Mouse (Mus musculus) spleen, postnatal 14 days (tissue): ENCODE measurements around the gene Cd22.
"Not testable (repeated sequence)": the region's sequence is repeated elsewhere in the genome, so short reads cannot be mapped to it uniquely, and the experiment has no call there.

ENCODE experiments used
- DNase-seq, 2 experiments: peaks; one replicate each; pipeline ENCODE4 v3.0.0; 2021 to 2022; ENCODE audit warnings: low spot score in 2 of 2

The Cd22 gene

DNA sequence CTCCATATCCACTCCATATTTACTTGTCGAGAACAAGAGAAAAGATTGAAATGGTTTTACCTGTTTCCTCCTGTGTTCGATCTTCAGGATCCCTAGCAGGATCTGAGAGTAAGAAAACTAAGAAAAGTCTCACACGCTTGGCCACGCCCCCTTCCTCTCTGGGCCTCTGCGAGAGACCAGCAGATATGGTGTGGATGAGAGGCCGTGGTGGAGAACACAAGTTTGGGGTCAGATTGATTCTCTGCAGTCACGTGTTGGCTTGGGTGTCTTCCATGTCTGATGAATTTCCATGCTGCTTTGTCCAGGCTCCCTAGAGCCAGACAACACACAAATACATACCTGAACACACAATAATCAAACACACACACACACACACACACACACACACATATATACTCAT lies at the start of gene Cd22:
TSS of gene Cd22 (minus strand) at position 167 of the 400 bp plus-strand sequence.
- peak; percentile 43 to 46 for DNase-seq

DNA sequence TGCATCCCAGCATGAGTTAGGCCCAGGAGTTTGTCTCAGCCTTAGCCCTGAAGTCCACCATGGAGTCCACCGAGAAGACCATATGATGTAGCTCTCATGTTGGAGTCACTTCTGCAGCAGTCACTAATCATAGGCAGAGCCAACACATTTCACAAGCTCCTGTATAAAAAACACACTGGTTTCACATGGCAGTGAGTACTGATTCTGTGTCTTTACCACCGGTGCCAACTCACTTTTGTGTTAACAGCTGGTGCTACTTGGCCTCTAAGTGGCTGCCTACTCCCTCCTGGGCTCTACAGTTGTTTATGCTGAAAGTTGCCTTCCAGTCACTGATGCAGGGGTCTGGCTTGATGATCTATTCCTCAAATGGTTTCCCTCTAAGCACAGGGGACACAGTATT lies 44.4 kb upstream of the Cd22 start, which contains the start of gene Hamp2:
TSS of gene Hamp2 (minus strand) at position 101 of the 400 bp plus-strand sequence.
- DNase-seq, result not testable (repeated sequence)

DNA sequence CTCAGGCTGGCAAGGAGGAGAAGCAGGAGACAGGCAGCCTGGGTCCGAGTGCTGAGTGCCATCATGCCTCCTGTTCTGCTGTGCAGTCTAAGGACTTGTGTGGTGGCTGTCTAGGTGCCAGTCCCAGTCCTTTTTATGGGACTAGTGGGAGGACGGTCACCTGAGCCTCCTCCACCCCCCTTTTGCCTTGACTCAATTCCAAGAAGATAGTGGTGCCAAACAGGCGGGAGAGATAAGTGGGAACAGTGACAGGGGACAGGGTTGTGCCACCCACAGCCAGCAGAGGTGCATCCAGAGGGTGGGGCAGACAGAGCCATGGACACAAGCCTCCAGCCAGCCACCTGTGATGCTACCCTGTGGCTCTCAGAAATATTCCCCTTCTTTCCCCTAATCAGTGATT lies 43.9 kb upstream of the Cd22 start:
- DNase-seq, result no peak

DNA sequence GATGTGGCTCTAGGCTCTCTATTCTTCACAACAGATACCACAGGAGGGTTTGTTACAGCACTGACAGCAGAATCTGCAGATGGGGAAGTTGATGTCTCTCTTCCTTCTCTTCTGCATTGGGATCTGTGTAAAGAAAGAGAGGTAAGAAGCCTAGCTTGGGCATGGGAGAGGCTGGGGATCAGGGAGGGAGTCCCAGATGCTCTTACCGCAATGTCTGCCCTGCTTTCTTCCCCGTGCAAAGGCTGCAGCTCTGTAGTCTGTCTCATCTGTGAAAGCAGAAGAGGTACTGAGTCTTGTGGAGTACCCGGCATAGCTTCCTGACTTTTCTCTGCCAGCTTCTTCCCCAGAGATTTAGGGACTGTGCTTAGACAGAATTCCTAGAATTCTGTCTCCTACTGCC lies 42.3 kb upstream of the Cd22 start:
- not testable (repeated sequence) for DNase-seq

DNA sequence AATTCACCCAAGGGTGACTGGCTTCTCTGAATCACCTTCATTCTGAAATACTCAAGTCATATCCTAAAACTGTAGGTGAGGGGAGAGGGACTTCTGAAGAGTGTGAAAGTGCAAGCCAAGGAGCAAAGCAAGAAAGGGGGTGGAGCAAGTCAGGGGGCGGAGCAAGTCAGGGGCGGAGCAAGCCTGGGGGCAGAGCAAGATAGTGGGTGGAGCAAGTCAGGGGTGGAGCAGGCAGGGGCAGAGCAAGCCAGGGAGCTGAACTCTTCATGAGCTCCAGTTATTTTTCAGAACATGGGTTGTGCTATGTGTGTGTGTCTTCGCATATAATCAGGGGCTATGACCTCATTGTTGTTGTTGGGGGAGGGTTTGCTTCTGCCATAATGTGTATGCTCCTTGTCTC lies 40.1 kb upstream of the Cd22 start:
- peak in 1 of 2 experiments; percentile 19 for DNase-seq

DNA sequence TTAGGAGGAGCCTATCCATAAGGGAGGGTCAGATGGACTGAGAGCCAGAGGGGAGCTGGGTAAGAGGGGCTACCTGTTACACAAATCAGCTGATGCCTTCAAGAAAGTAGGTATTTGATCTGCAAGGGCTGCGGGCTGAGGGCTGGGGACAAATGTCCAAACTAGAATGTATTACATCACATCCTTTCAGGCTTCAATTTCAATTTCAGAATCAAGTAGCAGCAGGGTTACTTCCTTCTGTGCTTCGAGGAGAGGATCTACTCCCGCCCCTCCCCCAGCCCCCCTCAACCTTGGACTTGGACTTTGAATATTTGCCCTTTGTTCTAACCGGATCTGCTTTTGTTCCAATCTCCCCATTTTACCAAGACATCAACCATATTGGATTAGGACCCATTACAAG lies 37.1 kb upstream of the Cd22 start:
- no peak for DNase-seq

DNA sequence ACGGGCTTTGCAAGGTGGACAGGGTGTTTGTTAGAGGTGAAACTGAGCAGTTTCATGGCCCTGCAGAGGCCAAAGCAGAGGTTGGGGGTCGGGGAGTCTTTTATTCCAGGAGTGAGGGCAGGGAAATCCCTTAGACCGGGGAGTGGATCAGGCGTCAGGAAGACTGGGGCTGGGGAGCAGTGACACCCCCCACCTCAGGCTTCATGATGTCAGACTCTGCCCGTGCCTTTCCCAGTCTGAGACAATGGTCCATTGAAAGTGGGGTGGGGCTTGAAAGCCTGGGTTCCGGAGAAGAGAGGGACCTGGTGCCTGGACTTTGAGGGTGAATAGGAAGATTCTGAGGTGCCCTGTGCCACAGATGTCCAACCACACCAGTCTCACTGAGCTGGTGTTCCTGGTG lies 36.6 kb upstream of the Cd22 start:
- no peak for DNase-seq

DNA sequence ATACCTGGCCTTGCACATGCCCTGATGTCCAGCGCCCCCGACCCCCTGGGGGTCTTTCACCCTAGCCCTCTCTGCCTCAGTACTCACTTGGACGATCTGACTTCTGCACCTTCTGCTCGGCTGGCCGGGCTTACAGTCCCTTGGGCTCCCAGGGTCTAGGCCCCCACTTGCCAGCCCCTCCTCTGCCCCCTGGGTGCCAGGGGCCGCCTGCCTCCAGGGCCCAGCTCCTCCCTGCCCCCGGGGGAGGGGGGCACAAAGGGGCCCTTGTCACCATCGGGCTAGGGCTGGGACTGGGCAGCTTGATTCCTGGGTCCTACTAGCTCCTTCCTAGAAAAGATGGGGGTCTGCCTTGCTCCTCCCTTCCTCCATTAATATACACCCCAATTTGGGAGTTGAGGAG lies 34.6 kb upstream of the Cd22 start, which contains the start of gene Mag:
TSS of gene Mag (minus strand) at position 142 of the 400 bp plus-strand sequence.
- DNase-seq, result no peak

DNA sequence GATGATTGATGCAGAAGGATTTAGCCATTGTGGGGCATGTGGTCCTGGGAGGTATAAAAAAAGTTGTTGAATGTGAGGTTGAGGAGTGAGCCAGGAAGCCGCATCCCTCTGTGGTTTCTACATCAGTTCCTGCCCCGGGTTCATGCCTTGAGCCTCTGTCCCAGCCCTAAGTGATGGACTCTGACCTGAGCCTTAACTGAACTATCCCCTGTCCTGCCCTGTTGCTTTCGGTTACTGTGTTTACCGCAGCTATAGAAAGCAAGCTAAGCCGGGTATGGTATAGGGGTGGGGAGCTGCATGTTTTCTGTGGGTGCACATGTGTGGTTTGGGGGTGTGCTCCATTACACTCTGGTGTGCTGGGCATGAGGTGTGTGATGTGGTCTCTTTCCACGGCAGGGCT lies 29.6 kb upstream of the Cd22 start:
- no peak for DNase-seq

DNA sequence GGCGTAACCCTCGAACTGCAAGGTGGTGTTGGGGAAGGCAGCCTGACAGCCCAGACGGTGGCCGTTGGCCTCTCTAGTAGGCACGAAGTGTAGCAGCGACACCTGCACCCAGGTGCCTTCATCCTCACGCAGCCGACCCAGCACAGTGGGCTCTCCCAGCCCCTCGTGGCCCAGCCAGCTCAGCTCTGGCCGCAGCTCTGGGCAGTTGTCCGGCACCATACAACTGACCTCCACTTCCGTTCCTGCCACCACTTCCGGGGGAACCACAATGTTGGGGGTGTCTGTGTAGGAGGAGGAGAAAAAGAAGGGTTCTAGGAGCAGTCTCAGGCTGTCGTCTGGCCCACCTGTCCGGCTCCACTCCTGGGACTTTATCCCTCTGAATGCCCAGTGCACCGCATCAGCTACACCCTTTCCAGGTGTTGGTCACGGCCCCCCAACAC lies 28.9 kb upstream of the Cd22 start:
- DNase-seq, result no peak

DNA sequence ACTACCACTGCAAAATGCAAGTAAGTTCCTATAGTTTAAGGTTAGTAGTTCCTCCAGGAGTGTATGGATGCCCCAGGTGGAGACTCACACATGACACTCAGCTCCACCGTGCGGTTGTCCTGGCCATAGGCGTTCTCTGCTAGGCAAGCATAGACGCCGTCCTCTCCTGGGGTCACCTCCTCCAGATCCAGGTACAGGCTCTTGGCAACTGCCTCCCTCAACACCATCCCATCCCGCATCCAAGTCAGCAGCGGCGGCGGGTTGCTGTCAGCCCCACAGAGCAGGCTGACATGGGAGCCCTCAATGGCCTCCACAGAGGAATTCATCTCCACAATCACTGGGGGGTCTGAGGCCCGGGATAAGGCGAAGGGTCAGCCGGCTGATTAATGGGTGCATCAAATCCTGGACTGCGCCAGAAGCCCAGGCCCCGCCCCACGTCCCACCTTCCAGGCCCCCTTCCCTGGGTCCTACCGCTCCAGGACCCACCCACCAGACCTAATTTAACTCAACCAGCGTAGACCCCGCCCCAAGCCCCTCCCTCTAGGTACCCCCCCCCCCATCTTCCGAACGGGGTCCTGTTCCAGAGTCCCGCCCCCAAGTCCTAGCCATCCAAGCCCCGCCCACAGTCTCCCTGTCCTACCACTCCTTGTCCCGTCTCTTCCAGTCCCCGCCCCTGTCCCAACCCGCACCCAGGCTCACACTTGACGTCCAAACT lies 28.3 kb upstream of the Cd22 start:
- no peak for DNase-seq

DNA sequence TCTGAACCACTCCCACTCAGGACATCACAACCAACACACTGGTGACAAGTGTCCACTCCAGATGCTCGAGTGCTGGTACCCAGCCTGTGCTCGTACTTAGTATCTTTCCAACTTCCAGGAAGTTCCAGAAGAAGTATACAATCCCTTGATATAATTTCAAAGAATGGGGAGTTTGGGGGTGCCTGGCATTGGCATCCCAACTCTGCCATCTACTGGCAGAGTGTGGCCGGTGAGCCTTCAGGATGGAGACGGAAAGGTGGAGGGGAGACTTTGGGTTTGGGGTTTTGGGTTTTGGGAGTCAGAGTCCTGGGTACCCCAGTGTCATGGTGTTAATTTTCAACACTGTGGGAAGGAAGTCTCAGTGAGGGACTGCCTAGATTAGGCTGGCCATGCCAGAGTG lies 23.9 kb upstream of the Cd22 start:
- peak in 1 of 2 experiments; percentile 38 for DNase-seq

DNA sequence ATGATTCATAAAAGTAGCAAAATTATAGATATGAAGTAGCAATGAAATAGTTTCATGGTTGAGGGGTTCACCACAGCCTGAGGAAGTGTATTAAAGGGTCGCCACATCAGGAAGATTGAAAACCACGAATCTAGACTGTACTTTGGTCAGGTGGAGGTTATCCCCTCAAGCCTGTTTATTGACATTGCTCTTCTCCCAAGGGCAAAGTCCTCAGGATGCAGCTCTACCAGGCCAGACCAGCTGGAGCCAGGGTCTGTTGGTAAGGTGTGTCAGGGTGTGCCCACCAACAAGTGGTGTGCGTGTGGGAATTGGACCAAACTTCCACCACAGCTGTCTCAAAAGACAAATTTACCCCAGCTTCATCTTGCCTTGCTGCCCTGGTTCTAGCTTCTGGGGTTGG lies 15.1 kb upstream of the Cd22 start:
- DNase-seq, result no peak

DNA sequence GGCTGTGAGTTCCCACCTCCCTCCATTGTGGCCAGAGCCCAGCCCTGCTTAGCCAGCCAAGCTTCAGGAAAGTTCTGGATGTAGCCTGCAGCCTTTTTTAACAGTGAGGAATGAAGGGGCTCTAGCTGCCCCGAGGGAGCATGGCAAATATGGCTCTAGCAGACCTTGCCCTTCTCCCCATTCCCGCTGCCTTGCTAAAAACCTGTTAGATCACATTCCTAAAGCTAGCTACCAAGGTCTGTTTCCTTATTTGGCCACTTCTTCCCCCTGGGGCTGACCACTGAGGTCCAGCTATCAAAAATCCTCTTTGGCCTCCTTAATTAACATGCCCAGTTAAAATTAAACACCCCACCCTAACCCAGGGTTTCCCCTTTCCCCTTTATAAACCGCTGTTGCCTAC lies 12.4 kb upstream of the Cd22 start:
- DNase-seq, result no peak

DNA sequence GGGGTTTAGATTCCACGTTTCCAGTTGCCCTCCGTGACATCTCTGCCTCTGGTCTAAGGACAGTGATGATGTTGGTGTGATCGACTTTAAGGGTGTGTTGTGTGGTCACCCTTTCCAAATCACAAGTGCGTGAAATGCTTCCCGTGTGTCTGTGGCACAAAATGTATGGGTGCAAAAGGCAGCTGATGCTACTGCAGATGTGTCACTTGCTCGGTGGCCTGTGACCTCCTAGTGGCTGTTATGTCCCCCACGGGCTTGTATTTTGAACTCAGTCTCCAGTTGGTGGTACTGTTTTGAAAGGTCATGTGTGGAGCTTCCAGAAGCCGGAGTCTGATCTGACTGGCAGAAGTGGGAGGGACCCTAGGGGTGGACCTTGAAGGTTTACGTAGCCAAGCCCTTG lies 11.6 kb upstream of the Cd22 start:
- no peak for DNase-seq

DNA sequence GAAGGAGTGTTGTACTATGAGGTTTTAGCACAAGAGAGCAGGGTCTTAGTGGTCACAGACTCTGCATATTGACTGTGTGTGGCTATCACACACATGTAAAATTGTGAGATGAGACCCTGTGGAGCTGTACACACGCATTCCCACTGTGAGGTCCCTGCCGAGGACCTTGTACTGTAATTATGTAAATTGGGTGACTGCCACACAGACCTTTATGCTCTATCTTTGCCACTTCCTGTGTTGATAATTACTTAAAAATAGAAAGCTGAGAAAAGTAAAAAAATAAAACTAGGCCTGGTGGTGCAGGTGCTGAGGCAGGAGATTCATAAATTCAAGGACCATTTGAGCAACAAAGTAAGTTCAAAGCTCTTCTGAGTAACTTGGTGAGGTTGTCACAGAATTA lies 10.5 kb upstream of the Cd22 start:
- DNase-seq, result no peak

DNA sequence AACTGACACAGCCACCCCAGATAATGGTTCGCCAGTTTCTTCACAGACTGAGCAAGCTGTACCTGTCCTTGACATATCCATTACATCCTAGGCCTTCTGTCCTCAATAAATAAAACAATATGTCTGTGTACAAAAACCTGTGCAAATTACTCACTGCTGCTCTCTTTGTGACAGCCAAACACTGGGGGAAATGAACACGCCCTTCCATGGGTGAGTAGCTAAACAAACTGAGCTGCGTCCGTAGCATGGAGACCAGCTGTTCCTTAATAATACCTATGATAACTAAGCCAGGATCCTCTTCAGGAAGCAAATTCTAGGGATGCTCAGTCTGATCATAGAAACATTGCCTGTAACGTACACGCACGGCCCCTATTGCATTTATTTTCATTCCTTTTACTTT lies 8.6 kb upstream of the Cd22 start:
- DNase-seq, result no peak

DNA sequence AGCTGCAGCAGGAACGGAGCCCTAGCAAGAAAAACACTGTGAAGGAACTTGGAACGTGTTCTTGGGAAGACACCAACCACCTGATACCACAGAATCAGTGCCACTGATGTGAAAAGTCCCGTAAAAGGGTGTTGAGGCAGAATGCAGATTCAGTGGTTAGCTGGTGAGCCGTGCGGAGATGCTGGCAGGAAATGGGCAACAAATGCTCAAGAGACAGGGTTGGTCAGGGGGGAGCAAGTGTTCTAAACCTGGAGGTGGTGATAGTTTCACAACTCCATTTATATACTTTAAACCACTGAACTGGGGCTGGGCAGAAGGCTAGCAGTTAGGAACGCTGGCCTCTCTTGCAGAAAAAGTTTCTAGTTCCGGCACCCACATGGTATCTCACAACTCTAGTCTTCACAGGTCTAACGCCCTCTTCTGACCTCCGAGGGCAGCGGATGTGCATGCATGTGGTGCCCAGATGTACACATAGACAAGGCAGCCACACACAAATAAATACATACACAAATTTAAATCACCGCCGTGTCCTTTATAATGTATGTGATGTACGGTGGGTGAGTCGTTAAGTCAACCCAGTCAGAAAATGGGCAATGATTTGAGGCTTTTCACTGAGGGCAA lies 7.5 kb upstream of the Cd22 start:
- peak; percentile 30 to 37 for DNase-seq

DNA sequence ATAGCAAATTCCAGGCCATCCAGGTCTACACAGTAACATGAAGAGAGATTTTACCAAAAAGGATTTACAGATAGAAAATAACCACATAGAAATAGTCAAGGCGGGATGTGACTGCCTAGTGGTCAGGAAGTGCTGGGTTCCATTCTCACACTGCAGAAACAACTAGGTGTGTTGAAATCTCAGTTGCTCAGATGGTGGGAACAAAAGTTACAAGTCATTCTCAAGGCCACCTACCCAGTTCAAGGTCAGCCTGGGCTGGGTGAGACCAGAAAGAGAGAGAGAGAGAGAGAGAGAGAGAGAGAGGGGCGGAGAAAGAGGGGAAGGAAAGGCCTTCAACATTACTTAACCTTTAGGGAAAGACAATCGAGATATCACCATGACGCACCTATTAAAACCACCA lies 6.7 kb upstream of the Cd22 start:
- no peak for DNase-seq

DNA sequence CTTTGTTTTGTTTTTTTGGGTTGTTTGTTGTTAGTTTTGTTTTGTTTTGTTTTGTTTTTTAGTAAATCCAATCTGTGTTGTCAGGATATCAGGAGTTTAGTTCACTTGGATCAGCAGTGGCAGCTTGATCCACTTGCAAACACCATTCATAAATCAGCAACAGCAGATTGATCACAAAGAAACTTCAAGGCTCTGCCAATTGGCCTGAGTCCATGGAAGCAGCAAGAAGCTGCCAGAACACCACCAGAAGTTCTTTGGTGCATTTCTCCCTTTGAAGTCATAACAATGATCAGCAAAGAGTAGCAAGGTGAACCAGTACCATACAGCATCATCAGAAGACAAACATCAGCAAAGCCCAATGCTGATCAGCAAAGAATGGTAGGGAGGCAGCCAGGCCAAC lies 3.9 kb upstream of the Cd22 start:
- DNase-seq, result no peak

DNA sequence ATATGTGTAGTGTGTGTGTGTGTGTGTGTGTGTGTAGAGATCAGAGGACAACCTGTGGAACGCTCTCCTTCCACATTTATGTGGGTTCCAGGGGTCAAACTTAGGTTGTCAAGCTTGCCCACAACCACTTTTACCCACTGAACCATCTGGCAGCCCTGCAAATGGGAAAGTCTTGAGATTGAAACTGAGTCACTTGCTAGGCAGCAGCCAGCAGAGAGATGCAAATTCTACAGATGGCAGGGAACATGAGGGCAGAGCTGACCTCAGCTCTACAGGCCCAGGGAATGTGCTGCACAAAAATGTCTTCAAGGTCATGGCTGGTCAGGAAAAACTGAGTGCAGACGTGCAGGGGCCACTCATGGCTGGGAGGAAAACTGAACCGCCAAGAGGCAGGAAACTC lies 1.2 kb upstream of the Cd22 start:
- no peak for DNase-seq

DNA sequence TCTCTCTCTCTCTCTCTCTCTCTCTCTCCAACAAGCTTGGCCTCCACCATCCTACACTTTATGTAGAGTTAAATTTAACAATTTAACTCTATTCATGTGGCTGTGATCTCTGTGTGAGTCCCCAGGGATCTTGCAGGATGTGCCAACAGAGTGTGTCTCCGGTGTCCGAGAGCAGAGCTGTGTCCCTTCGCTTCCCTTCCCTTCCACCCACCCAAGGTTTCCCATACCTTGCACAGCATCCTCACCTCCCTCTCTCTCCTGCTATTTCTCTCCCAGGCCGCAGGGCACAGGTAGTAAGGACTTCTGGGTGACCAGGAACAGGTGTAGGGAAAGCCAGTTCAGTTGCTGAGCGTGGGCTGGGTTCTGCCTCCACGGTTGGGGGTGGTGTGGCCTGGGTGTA lies 1.2 kb downstream of the Cd22 start:
- no peak for DNase-seq

DNA sequence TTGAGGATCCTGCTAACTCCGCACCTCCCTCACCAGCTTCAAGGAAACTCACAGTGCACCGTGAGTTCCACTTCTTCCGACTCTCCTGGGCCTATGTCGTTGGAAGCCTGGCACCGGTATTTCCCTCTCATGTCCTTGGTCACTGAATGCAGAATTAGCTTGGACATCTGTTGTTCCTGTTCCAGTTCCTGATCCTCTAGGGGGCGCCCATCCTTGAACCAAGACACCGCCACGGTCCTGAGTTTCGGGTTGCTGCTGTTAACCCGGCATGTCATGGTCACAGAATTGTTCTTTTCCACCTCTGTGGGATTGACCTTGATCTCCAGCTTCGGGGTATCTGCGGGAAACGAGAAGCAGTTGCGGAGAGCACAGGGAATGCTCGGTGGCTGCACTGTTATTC lies 7.1 kb downstream of the Cd22 start:
- DNase-seq, result peak; percentile 41 to 71

DNA sequence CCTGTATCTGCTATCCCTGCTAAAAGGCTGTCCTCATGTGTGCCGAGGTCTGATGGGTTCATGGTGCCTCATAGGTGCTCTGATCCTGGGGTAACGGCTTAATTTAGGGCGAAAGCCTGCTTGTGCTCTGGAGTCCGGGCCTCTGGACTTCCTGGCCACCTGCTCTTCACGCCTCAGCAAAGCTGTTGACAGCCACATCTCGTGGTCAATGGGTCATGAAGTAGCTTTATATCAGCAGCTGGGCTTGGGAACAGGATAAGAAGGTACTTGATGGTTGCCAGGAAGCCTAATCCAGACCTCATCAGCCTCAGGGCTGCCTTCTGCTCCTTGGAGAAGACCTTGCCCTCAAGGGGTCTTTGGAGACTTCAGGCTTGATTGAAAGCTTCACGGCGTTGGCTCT lies 16.8 kb downstream of the Cd22 start:
- DNase-seq, result no peak
